Mouse (Mus musculus) gastrocnemius, postnatal 14 days (tissue): ENCODE data around the gene Banf1. TPM values are rescaled to one million over a fixed set of nuclear protein-coding genes. Genes with fewer than 3 reads are reported as not detected.
A peak's percentile ranks its signal among the peaks of the same experiment; 100 is the strongest.
"Not testable (repeated sequence)": the region's sequence is repeated elsewhere in the genome, so short reads cannot be mapped to it uniquely, and the experiment has no call there.

Experiments
- DNase-seq: peaks from one replicate; pipeline ENCODE4 v3.0.0; 2021; ENCODE audit warnings: mixed read lengths
- intact Hi-C: fragments of 180-260 bp; cut with DNase I; formaldehyde crosslinking; loops from one replicate; pipeline ENCODE4 v1.15.1; 2025; ENCODE audit warnings: low total_unique reads
- long read RNA-seq, 2 experiments: library from polyadenylated mRNA; stranded (forward); transcript quantifications; one replicate each; pipeline ENCODE4 v2.0.0; 2021
- total RNA-seq, 2 experiments: library from RNA; stranded (reverse); gene quantifications; 2 replicates each; pipeline ENCODE4 v1.2.3; 2021

Gene Banf1
- 100 to 1,000 TPM; 123 to 126 TPM for total RNA-seq
- long read RNA-seq, experiment 1, transcript Banf1-202 (3 exons, 758 nt): minor isoform, 5 of 114 reads
- long read RNA-seq, experiment 1, transcript Banf1-201 (3 exons, 1,261 nt): major isoform, 63 of 114 reads
- long read RNA-seq, experiment 1, partial matches to known transcripts: 42 of 114 reads
- long read RNA-seq, experiment 1, other reads (novel, unspliced or antisense): 2 of 114 reads
- long read RNA-seq, experiment 2, transcript Banf1-201 (3 exons, 1,261 nt): major isoform, 71 of 142 reads
- long read RNA-seq, experiment 2, transcript Banf1-202 (3 exons, 758 nt): minor isoform, 5 of 142 reads
- long read RNA-seq, experiment 2, transcript Banf1-204 (2 exons, 743 nt): minor isoform, 5 of 142 reads
- long read RNA-seq, experiment 2, partial matches to known transcripts: 57 of 142 reads
- long read RNA-seq, experiment 2, other reads (novel, unspliced or antisense): 4 of 142 reads

- intact Hi-C loops: no loop called here
- DNase-seq: no peak
These were observed at the start of gene Banf1 for GRCm38 (mm10) chr19:5367053-5367359. Banf1 (minus strand) TSS chr19:5367168.

- intact Hi-C loops: no loop called here
- no peak for DNase-seq
These were observed 47.6 kb upstream of the Banf1 start for GRCm38 (mm10) chr19:5414534-5414957.

GRCm38 (mm10) chr19:5413840-5414239, 46.9 kb upstream of the Banf1 start:
- intact Hi-C loops: no loop called here
- DNase-seq: no peak

GRCm38 (mm10) chr19:5411961-5412360, 45.0 kb upstream of the Banf1 start:
- DNase-seq: no peak

GRCm38 (mm10) chr19:5410641-5411040, 43.7 kb upstream of the Banf1 start:
- DNase-seq: no peak
- intact Hi-C loops: no loop called here

More at GRCm38 (mm10) chr19:5411961-5412360, 45.0 kb upstream of the Banf1 start:
- intact Hi-C loops: no loop called here

- DNase-seq: peak; percentile 56
- intact Hi-C loops: no loop called here
These were observed 42.1 kb upstream of the Banf1 start for GRCm38 (mm10) chr19:5409068-5409467.

- intact Hi-C loops: no loop called here
- no peak for DNase-seq
These were observed 41.4 kb upstream of the Banf1 start for GRCm38 (mm10) chr19:5408057-5409001.

- intact Hi-C loops: no loop called here
- peak; percentile 67 for DNase-seq
These were observed 40.2 kb upstream of the Banf1 start for GRCm38 (mm10) chr19:5407133-5407532.

- intact Hi-C loops, DNase-seq: not testable (repeated sequence)
These were observed 39.7 kb upstream of the Banf1 start for GRCm38 (mm10) chr19:5406531-5407126.

GRCm38 (mm10) chr19:5405924-5406323, 39.0 kb upstream of the Banf1 start:
- DNase-seq: no peak
- intact Hi-C loops: no loop called here

- intact Hi-C loops: no loop called here
- no peak for DNase-seq
These were observed 35.3 kb upstream of the Banf1 start, which contains the start of gene Tsga10ip for GRCm38 (mm10) chr19:5402293-5402692. Tsga10ip (minus strand) TSS chr19:5402526.

- DNase-seq, intact Hi-C loops: not testable (repeated sequence)
These were observed 34.1 kb upstream of the Banf1 start for GRCm38 (mm10) chr19:5401073-5401472.

- intact Hi-C loops: no loop called here
These were observed 28.4 kb upstream of the Banf1 start for GRCm38 (mm10) chr19:5395371-5395770.

GRCm38 (mm10) chr19:5394168-5394567, 27.2 kb upstream of the Banf1 start:
- DNase-seq: no peak
- intact Hi-C loops: no loop called here

More at GRCm38 (mm10) chr19:5395371-5395770, 28.4 kb upstream of the Banf1 start:
- no peak for DNase-seq

- DNase-seq: peak; percentile 33
- intact Hi-C loops: no loop called here
These were observed 25.9 kb upstream of the Banf1 start for GRCm38 (mm10) chr19:5392892-5393291.

GRCm38 (mm10) chr19:5390416-5390815, 23.4 kb upstream of the Banf1 start:
- intact Hi-C loops: no loop called here
- no peak for DNase-seq

GRCm38 (mm10) chr19:5389647-5390046, 22.7 kb upstream of the Banf1 start:
- intact Hi-C loops: no loop called here
- DNase-seq: no peak

GRCm38 (mm10) chr19:5388588-5389242, 21.7 kb upstream of the Banf1 start, which contains the start of gene Sart1:
Sart1 (minus strand) TSS chr19:5388703.
- intact Hi-C loops: no loop called here
- peak; percentile 96 for DNase-seq

- intact Hi-C loops: no loop called here
- DNase-seq: peak; percentile 42
These were observed 21.1 kb upstream of the Banf1 start for GRCm38 (mm10) chr19:5388011-5388441.
